Mouse (Mus musculus): ENCODE results near the gene Mtmr2. TPM values are rescaled to one million over a fixed set of nuclear protein-coding genes. Genes with fewer than 3 reads are reported as not detected.

Mtmr2 gene
- polyA plus RNA-seq (2012), result 8.1 and 9.9 TPM in 2 replicates

DNA sequence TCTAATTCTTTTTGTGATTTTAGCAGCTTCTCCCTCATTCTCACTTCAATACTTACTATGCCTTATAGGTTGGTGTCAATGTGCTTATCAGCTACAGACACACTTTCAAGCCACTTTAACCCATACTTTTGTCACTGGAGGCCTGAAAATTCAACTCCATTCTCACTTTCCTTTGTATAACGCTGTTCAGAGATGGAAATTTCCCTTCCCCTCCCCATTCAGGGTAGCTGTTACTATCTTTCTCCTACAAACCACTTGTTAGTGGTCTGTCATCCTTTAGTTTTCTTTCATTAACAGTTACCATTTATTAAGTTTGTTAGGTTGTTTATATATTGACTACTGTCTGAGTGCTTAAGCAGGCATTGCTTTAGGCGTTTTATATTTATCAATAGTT, at the start of gene Mtmr2:
Gene Mtmr2, plus strand, starts transcription at position 7 of the 394 bp plus-strand sequence.

DNA sequence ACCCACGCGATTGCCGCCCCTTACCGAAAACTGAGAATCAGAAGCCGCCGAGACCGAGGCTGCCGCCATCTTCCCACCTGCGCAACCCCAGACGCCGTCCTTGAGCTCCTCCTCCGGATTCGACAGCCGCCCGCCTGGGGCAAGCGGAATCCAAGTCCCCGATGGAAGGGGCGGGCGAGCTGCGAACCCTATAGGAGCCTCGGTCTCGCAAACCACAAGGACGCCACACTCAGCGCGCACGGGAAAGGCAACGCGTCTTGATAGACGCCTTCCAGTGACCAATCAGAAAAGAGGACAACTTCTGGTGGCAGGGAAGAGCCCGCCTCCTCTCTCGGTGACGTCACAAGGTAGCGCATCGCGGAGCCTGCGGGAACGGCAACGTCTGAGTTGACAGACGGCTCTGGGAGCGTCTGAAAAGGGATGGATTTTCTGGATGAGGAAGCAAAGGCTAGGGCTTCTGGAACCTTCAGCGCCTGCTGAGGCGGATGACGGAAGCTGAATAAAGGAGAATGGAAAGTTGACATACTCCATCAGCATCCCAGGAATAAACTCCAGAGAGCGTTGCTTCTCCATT, 78.7 kb downstream of the Mtmr2 start, which contains the start of gene Cep57:
Gene Cep57, minus strand, starts transcription at position 276 of the 574 bp plus-strand sequence.

GRCm38 (mm10) chr9:13827406-13828086, 79.3 kb downstream of the Mtmr2 start, which contains the start of gene Fam76b:
Gene Fam76b, plus strand, starts transcription at chr9:13827716.

Other genes with a start within 250 kb of the Mtmr2 start
- 11.9 and 14.2 TPM in 2 replicates for gene Cep57, start 78.7 kb downstream of the Mtmr2 start, polyA plus RNA-seq (2012)
- 17.2 and 17.4 TPM in 2 replicates for gene Fam76b, start 79.3 kb downstream of the Mtmr2 start, polyA plus RNA-seq (2012)

Measured in megakaryocyte-erythroid progenitor cell, adult 5 weeks (primary cell).